Mouse (Mus musculus) MN1 (cell line): ENCODE measurements at regions not wholly inside any gene's neighbourhood (a gene's known extent, or its start where the extent isn't known, plus 50 kb on each side); places are given as distances from the start of the nearest gene placed in this dataset.
A peak's percentile ranks its signal among the peaks of the same experiment; 100 is the strongest.

Experiments
- DNase-seq: peaks from one replicate; pipeline ENCODE4 v3.0.0-alpha.2; 2016; ENCODE audit warnings: low spot score

- DNase-seq = peak; percentile 24
Measured at GRCm38 (mm10) chrX:11907167-11907566, 253.0 kb downstream of the Bcor start.

- no peak for DNase-seq
Measured at GRCm38 (mm10) chrX:11915984-11916383, 244.2 kb downstream of the Bcor start.

- DNase-seq = no peak
Measured at GRCm38 (mm10) chrX:11920231-11920630, 239.9 kb downstream of the Bcor start.

- DNase-seq = no peak
Measured at GRCm38 (mm10) chrX:11924639-11925302, 235.4 kb downstream of the Bcor start.

GRCm38 (mm10) chrX:11926868-11927535, 233.2 kb downstream of the Bcor start:
- no peak for DNase-seq

- DNase-seq = peak; percentile 74
Measured at GRCm38 (mm10) chrX:11929448-11929847, 230.7 kb downstream of the Bcor start.

- peak; percentile 44 for DNase-seq
Measured at GRCm38 (mm10) chrX:11931432-11931831, 228.7 kb downstream of the Bcor start.

- DNase-seq = peak; percentile 38
Measured at GRCm38 (mm10) chrX:11935337-11935736, 224.8 kb downstream of the Bcor start.

- DNase-seq = no peak
Measured at GRCm38 (mm10) chrX:11940246-11940645, 219.9 kb downstream of the Bcor start.

- DNase-seq = no peak
Measured at GRCm38 (mm10) chrX:11943367-11943766, 216.8 kb downstream of the Bcor start.

GRCm38 (mm10) chrX:11944574-11944973, 215.6 kb downstream of the Bcor start:
- no peak for DNase-seq

- no peak for DNase-seq
Measured at GRCm38 (mm10) chrX:11945280-11945679, 214.9 kb downstream of the Bcor start.

- peak; percentile 36 for DNase-seq
Measured at GRCm38 (mm10) chrX:11952193-11952592, 208.0 kb downstream of the Bcor start.

- no peak for DNase-seq
Measured at GRCm38 (mm10) chrX:11956194-11956593, 204.0 kb downstream of the Bcor start.

- no peak for DNase-seq
Measured at GRCm38 (mm10) chrX:11957011-11957410, 203.1 kb downstream of the Bcor start.

GRCm38 (mm10) chrX:11959871-11960552, 200.1 kb downstream of the Bcor start:
- DNase-seq = no peak

GRCm38 (mm10) chrX:11961350-11961749, 198.8 kb downstream of the Bcor start:
- DNase-seq = no peak

- DNase-seq = no peak
Measured at GRCm38 (mm10) chrX:11964428-11964827, 195.7 kb downstream of the Bcor start.

- DNase-seq = no peak
Measured at GRCm38 (mm10) chrX:11978679-11979078, 181.5 kb downstream of the Bcor start.

GRCm38 (mm10) chrX:11983276-11983675, 176.9 kb downstream of the Bcor start:
- no peak for DNase-seq
